Mouse (Mus musculus) liver, embryonic 15.5 days (tissue): ENCODE results near the gene Acsbg1. TPM values are rescaled to one million over a fixed set of nuclear protein-coding genes. Genes with fewer than 3 reads are reported as not detected.
A peak's percentile ranks its signal among the peaks of the same experiment; 100 is the strongest.

ENCODE experiments used
- ATAC-seq: fragments of 200-750 bp; cut with Nextera tagmentation; 2 replicates; pipeline ENCODE4 v1.8.0; 2017; ENCODE audit warnings: moderate number of reproducible peaks, mild to moderate bottlenecking, moderate library complexity; ENCODE audit not compliant: insufficient read depth
- H3K27ac ChIP-seq: fragments of 300-500 bp; sonication (generic); replicated peaks from 2 replicates; pipeline ENCODE4 v1.5.1; 2015; ENCODE audit warnings: mild to moderate bottlenecking, inconsistent platforms
- H3K27me3 ChIP-seq: fragments of 300-500 bp; sonication (generic); 2 replicates; pipeline ENCODE4 v1.6.1; 2015; ENCODE audit warnings: mild to moderate bottlenecking, inconsistent platforms
- H3K36me3 ChIP-seq: fragments of 300-500 bp; sonication (generic); replicated peaks from 2 replicates; pipeline ENCODE4 v1.6.1; 2015; ENCODE audit warnings: moderate library complexity, mild to moderate bottlenecking, inconsistent platforms
- H3K4me1 ChIP-seq: fragments of 300-500 bp; sonication (generic); replicated peaks from 2 replicates; pipeline ENCODE4 v1.6.1; 2015; ENCODE audit warnings: inconsistent platforms
- H3K4me2 ChIP-seq: fragments of 300-500 bp; sonication (generic); 2 replicates; pipeline ENCODE4 v1.6.1; 2015; ENCODE audit warnings: moderate library complexity, mild to moderate bottlenecking, inconsistent platforms
- H3K4me3 ChIP-seq: fragments of 300-500 bp; sonication (generic); replicated peaks from 2 replicates; pipeline ENCODE4 v1.5.1; 2015; ENCODE audit warnings: mild to moderate bottlenecking, inconsistent platforms
- H3K9ac ChIP-seq: fragments of 300-500 bp; sonication (generic); 2 replicates; pipeline ENCODE4 v1.6.1; 2015; ENCODE audit warnings: moderate library complexity, mild to moderate bottlenecking, inconsistent platforms
- H3K9me3 ChIP-seq: fragments of 300-500 bp; sonication (generic); replicated peaks from 2 replicates; pipeline ENCODE4 v1.6.1; 2016; ENCODE audit warnings: inconsistent platforms
- WGBS: fragments of 180-500 bp; shearing (Covaris S2); methylation state at CpG from one replicate; pipeline ENCODE4 v1.1.7; 2015; ENCODE audit warnings: mixed read lengths; ENCODE audit not compliant: insufficient replicate concordance; 5-methylcytosine and 5-hydroxymethylcytosine counted together
- polyA plus RNA-seq: library from polyadenylated mRNA; unstranded; fragments of >200 nt; fragmentation: Nextera tagmentation; extraction: Ambion mirVana; gene quantifications from 2 replicates; pipeline ENCODE4 v1.2.1, GENCODE M21; 2015

The Acsbg1 gene
- polyA plus RNA-seq: 0.09 and 0.13 TPM in 2 replicates

DNA sequence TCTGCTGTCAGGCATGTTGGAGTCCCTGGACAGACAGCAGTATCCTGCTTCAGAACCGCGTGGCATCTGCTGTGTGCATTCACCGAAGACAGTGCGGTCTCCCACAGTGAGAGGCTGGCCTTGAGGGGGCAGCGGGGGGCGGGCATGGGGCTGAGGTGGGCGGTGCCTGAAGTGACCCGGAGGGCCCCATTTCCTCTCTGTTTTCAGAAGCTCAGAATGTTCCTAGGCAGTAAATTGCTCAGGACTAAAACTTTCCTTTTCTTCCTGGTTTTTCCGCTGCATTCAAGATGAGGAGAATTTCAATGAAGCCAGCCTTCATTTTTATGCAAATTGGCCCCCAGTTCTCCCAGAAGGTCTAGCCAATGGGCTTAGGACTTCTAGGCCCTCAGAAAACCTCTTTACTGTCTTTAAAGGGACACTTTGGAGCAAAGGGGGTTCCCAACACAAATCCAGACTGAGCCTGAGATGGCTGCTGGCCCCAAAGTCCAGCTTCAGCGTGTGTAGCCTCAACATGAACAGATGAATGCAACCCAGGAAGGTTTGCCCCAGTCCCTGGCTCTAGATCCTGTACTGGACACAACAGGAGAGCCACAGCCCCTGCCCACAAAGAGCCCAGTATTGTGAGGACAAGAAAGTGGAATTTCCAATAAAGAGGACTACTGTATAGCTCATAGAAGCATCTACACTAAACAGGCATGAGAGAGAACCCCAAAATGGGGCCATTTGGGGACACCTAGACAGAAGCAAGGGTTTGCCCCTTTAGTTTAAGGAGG, at the start of gene Acsbg1:
Gene Acsbg1, minus strand, starts transcription at position 266 of the 773 bp plus-strand sequence.
- 27% methylated on average over 10 of the region's 10 CpGs for WGBS
- no peak within 1 kb of the TSS for H3K9ac ChIP-seq
- H3K9me3 ChIP-seq: no peaks in the 10 kb centered on the region
- no peak for ATAC-seq
- no peak within 1 kb of the TSS for H3K4me3 ChIP-seq
- no peak within 1 kb of the TSS for H3K4me2 ChIP-seq
- no peaks in the 10 kb centered on the region for H3K36me3 ChIP-seq
- H3K27me3 ChIP-seq: no peaks in the 10 kb centered on the region
- H3K27ac ChIP-seq: no peak within 1 kb of the TSS
- no peaks in the 10 kb centered on the region for H3K4me1 ChIP-seq

DNA sequence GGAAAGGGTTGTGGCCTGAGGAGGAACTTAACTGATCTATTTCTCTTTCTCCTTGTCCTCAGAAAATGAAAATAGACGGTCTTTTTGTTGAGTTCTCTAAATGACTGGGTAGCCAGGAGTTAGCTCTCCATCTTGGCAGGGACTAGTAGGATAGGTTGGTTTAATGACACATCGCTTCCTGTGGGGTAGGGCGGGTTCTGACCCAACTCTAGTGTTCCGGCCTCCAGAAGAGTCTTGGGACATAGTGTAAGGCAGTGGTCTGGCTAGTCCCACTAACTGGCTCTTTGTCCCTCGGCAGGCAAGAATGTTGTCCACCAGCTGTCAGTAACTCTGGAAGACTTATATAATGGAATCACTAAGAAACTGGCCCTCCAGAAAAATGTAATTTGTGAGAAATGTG, 46.4 kb upstream of the Acsbg1 start:
- 77% methylated on average over 5 of the region's 5 CpGs for whole genome bisulfite sequencing
- Histone ChIP-seq H3K27me3 (no peaks in the 10 kb centered on the region), H3K4me1 (peaks cover 45% of the 10 kb centered on the region), H3K9ac (no peak overlapping the region), H3K4me2 (no peak overlapping the region), H3K36me3 (peaks cover 72% of the 10 kb centered on the region), H3K9me3 (no peaks in the 10 kb centered on the region), H3K27ac (no peak overlapping the region), H3K4me3 (no peak overlapping the region)
- ATAC-seq: no peak

DNA sequence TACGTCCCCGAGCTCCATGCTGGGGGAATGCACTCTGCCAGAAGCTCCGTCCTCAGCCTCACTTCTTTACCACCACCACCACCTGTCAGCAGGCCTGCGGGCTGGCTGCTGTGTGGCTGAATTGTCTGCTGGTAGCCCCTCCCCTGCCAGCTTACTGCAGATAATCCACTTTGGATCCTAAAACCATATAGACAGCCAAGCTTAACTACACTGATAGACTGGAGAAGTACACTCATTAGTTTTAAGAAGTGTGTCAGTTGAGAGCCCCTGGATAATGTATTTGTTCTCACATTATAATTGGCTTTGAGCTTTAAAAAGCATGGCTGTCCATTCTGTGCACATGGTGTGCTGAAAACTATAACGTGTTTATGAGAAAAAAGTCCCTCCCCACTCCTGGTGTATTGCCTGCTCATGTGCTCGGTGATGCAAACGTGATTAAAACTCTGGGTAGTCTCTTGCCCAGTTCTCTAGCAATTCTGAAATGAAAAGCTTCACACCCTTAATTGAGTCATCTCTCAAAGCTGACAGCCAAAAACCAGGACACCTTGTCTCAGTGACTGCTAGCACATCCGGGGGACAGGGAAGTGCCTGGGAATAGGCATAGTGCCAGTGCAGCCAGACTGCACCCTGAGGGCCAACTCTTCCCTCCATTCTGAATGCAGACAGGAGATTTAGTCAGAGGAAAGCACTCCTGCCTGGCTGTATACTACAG, 45.8 kb upstream of the Acsbg1 start:
- Histone ChIP-seq H3K27me3 (no peaks in the 10 kb centered on the region), H3K27ac (no peak overlapping the region), H3K4me1 (peaks cover 51% of the 10 kb centered on the region), H3K4me2 (no peak overlapping the region), H3K36me3 (peaks cover 66% of the 10 kb centered on the region), H3K4me3 (no peak overlapping the region), H3K9ac (no peak overlapping the region), H3K9me3 (no peaks in the 10 kb centered on the region)
- WGBS: 65% methylated on average over 8 of the region's 8 CpGs
- ATAC-seq: no peak

DNA sequence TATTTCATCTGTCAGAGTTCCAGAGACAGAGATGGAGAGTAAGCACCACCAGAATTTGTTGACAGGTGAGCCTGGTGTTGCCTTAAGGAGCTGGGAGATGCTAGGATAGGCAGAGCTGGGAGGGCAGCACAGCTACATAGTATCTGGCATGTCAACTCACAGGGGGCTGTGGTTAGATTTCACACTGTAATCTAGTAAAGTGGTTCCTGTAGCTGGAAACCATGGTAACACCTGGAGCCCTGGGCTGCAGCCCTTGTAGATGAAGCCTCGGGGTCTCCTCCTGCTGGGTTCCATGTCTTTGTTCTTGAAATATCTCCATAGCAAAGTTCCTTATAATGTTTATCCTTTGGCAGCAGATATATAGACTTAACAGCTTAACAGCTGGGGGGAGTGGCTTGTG, 43.9 kb upstream of the Acsbg1 start:
- no peak overlapping the region for H3K4me3 ChIP-seq
- H3K4me1 ChIP-seq: peaks cover 70% of the 10 kb centered on the region
- H3K27me3 ChIP-seq: peaks cover 14% of the 10 kb centered on the region; the same call in 1 of the 2 replicates
- no peaks in the 10 kb centered on the region for H3K9me3 ChIP-seq
- H3K27ac ChIP-seq: peak overlapping the region; percentile 92; the same call in 1 of the 2 replicates
- H3K9ac ChIP-seq: no peak overlapping the region
- no peak for ATAC-seq
- H3K36me3 ChIP-seq: peaks cover 47% of the 10 kb centered on the region
- 0 out of 2 replicates have a peak overlapping the region, but pooled peaks have one; percentile 84 for H3K4me2 ChIP-seq
- 12% methylated on average over 1 of the region's 1 CpGs for WGBS

DNA sequence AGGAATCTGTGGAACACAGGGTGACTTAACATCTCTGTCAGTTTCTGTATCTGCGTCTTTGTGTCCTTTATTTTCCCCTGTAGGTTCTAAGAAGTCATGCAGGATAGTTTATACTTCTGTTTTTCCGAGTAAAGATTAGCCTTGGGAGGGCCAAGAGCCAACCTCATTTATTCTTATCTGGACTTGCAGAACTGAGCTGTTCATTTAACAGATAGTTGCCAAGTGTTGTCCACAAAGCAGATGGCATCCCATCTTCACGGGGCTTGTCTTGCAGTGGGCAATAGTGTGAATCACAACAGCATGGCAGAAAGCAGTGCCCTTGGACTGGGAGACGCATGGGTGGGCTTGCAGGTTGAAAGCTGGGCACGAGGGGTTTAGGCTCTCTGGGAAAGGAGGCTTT, 42.7 kb upstream of the Acsbg1 start:
- H3K9ac ChIP-seq: peak overlapping the region; percentile 39; the same call in 1 of the 2 replicates
- WGBS: 25% methylated on average over 5 of the region's 5 CpGs
- peaks cover 25% of the 10 kb centered on the region for H3K27me3 ChIP-seq
- H3K36me3 ChIP-seq: peaks cover 35% of the 10 kb centered on the region
- H3K4me2 ChIP-seq: peak overlapping the region; percentile 84
- H3K9me3 ChIP-seq: no peaks in the 10 kb centered on the region
- peak overlapping the region; percentile 92 for H3K27ac ChIP-seq
- peak overlapping the region; percentile 85 for H3K4me3 ChIP-seq
- peaks cover 77% of the 10 kb centered on the region for H3K4me1 ChIP-seq
- ATAC-seq: peak; percentile 70

DNA sequence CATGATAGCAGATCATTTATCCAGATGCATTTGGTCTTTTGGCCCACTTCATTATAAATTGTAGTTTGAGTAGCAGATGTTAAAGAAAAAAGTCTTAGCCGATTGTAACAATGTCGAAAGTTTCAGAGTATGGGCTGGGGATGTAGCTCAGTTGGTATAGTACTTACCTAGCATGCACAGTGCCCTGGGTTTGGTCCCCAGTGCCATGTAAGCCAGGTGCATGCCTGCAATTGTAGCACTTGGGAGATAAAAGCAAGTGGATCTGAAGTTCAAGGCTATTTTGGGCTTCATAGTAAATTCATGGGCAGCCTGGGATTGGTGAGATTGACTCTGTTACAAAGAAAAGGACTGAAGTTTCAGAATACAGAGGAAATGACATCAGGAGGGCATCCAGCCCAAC, 40.9 kb upstream of the Acsbg1 start:
- Histone ChIP-seq H3K27ac (peak overlapping the region; percentile 92), H3K27me3 (peaks cover 36% of the 10 kb centered on the region), H3K4me3 (peak overlapping the region; percentile 85), H3K9me3 (no peaks in the 10 kb centered on the region), H3K4me1 (peaks cover 86% of the 10 kb centered on the region), H3K9ac (peak overlapping the region; percentile 39; the same call in 1 of the 2 replicates), H3K36me3 (peaks cover 18% of the 10 kb centered on the region), H3K4me2 (peak overlapping the region; percentile 84)
- ATAC-seq: no peak
- WGBS: 81% methylated on average over 2 of the region's 2 CpGs

DNA sequence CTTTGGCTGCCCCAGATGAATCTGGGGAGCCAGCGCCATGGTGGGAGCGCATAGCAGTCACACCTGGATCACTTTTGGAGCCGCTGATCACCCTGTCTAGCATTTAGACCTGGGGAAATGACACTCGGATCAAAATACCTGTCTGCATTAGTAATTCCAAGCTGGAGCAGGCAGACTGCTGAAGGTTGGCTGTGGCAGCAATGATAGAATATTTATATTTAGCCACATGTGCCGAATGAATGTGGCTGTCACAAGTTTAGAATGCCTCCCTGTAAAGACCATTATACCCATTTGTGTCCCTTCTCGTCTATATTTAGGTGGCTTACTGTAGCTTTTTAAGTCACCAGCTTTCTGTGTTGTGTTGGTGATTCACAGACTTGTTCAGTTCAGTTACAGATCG, 39.1 kb upstream of the Acsbg1 start:
- Histone ChIP-seq H3K9ac (peak overlapping the region; percentile 95), H3K4me1 (peaks cover 92% of the 10 kb centered on the region), H3K4me2 (peak overlapping the region; percentile 84)

DNA sequence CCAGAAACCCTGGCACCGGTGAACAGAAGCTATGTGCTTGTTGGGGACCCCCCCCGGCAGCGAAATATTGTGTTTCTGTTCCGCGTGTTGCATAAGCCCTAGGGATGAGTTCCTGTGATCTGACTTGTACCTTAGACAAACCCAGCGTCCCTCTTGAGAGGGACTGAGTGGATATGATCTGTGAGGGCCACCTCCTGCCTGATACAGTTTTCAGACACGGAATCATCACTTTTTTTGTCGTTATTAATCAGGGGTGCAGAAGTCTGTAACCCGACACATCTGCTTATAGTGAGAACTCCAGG, 38.5 kb upstream of the Acsbg1 start:
- H3K36me3 ChIP-seq: no peaks in the 10 kb centered on the region
- peak overlapping the region; percentile 85 for H3K4me3 ChIP-seq
- H3K4me1 ChIP-seq: peaks cover 90% of the 10 kb centered on the region
- H3K27ac ChIP-seq: peak overlapping the region; percentile 96
- peak overlapping the region; percentile 95 for H3K9ac ChIP-seq
- peaks cover 37% of the 10 kb centered on the region for H3K27me3 ChIP-seq
- ATAC-seq: no peak
- no peaks in the 10 kb centered on the region for H3K9me3 ChIP-seq
- H3K4me2 ChIP-seq: peak overlapping the region; percentile 84
- WGBS: 18% methylated on average over 9 of the region's 9 CpGs

More for the DNA sequence above, 39.1 kb upstream of the Acsbg1 start:
- Histone ChIP-seq H3K36me3 (no peaks in the 10 kb centered on the region), H3K9me3 (no peaks in the 10 kb centered on the region), H3K4me3 (peak overlapping the region; percentile 85), H3K27ac (peak overlapping the region; percentile 96), H3K27me3 (peaks cover 37% of the 10 kb centered on the region)
- 68% methylated on average over 7 of the region's 7 CpGs for WGBS
- no peak for ATAC-seq

DNA sequence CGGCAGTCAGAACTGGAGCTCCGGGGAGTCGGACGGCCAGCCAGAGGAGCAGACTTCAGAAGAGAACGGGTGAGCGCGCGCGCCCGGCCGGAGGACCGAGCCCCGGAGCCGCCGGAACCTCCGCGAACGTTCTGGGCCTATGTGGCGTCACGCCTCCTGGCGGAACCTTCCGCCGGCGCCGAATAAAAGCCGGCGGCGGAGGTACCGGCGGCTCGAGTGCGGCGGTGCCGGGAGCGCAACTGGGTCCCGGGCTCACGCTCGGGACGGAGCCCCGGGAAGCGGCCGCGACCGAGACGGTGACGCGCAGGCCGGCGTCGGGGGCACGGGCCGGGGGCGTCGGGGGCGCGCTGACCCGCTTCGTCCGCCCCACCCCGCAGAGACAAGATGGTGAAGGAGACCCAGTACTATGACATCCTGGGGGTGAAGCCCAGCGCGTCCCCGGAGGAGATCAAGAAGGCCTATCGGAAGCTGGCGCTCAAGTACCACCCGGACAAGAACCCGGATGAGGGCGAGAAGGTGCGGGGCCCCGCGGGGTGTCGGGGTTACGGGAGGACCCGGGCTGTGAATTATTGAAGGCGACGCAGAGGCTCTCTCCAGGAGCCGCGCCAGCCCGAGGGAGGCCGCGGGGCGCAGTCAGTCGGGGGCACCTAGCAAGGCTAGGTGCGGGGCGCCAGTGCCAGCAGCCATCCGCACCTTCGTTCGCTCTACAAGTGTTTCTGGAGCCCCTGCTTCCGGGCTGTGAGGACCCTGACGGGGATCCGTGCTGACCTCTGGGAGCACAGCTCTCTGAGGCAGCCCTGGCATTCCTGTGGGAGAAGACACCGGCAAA, 37.9 kb upstream of the Acsbg1 start:
- Histone ChIP-seq H3K4me3 (peak overlapping the region; percentile 85), H3K9me3 (no peaks in the 10 kb centered on the region), H3K36me3 (no peaks in the 10 kb centered on the region), H3K4me1 (peaks cover 84% of the 10 kb centered on the region), H3K27me3 (peaks cover 40% of the 10 kb centered on the region), H3K27ac (peak overlapping the region; percentile 96), H3K9ac (peak overlapping the region; percentile 95), H3K4me2 (peak overlapping the region; percentile 84)
- 1% methylated on average over 92 of the region's 92 CpGs for WGBS
- ATAC-seq: peak; percentile 54

DNA sequence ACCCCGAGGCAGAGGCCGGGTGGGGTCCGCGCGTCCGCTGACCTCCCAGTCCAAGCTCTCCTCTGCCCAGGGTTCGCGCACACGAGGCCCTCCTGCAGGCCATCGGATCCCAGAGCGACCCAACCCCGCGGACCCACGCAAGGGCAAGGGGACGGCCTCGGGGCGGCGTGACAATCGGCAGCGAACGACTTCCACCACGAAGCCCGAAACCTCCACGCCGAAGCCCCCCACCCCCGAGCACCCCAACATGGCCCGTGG, 37.3 kb upstream of the Acsbg1 start:
- Histone ChIP-seq H3K27me3 (peaks cover 43% of the 10 kb centered on the region), H3K4me3 (peak overlapping the region; percentile 85), H3K4me1 (peaks cover 79% of the 10 kb centered on the region), H3K9ac (peak overlapping the region; percentile 95), H3K9me3 (no peaks in the 10 kb centered on the region), H3K4me2 (peak overlapping the region; percentile 84), H3K36me3 (no peaks in the 10 kb centered on the region), H3K27ac (peak overlapping the region; percentile 96)
- WGBS: 8% methylated on average over 27 of the region's 27 CpGs
- ATAC-seq: peak; percentile 41
